Mouse (Mus musculus) left cerebral cortex, postnatal 14 days (tissue): ENCODE measurements around the gene Tnnt1. TPM values are rescaled to one million over a fixed set of nuclear protein-coding genes. Genes with fewer than 3 reads are reported as not detected.
"Not testable (repeated sequence)": the region's sequence is repeated elsewhere in the genome, so short reads cannot be mapped to it uniquely, and the experiment has no call there.

Source experiments
- DNase-seq, 2 experiments: peaks; one replicate each; pipeline ENCODE4 v3.0.0; 2021 to 2022; ENCODE audit warnings: low spot score in 2 of 2, mixed read lengths in 1 of 2
- intact Hi-C: fragments of 180-260 bp; cut with DNase I; formaldehyde crosslinking; loops from one replicate; pipeline ENCODE4 v1.15.1; 2025
- long read RNA-seq, 2 experiments: library from polyadenylated mRNA; stranded (forward); transcript quantifications; one replicate each; pipeline ENCODE4 v2.0.0; 2021
- total RNA-seq, 2 experiments: library from RNA; stranded (reverse); gene quantifications; 2 replicates each; pipeline ENCODE4 v1.2.3; 2021

The Tnnt1 gene
- 1 to 10 TPM; 2.7 to 4.3 TPM for total RNA-seq
- long read RNA-seq, experiment 1, partial matches to known transcripts, result 2 of 2 reads
- long read RNA-seq, experiment 1, other reads (novel, unspliced or antisense), result 0 of 2 reads
- long read RNA-seq, experiment 2, partial matches to known transcripts, result 3 of 3 reads
- long read RNA-seq, experiment 2, other reads (novel, unspliced or antisense), result 0 of 3 reads

DNA sequence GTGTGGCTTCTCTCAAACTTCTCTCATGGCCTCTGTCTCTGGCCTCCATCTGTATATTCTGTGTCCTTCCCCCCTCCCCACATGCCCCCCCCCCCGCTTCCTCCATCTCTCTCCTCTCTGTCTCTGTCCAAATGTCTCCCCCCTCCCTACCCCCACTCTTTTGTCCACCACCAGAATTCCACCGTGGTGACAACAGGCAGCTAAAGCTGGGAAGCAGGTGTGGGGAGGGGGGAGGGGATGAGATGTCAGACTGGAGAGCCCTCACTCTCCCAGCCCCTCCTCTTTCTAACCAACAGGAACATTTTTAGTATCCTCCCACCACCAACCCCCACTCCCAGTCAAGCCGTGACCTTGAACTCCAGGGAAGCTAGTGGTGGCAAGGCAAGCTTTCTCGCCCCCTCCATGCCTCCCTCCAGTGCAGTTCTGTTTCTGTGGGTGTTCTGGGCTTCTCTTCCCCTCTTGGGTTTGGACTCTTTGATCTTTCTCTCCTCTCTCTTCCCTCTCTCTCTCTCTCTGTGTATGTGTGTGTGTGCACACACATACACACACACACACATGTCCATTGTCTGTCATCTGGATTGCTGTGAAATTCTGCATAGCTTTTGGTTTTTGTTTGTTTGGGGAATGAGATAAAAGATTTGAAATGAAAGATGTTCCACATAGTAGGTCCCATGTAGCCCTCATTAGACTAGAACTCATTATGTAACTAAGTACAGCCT lies at the start of gene Tnnt1:
Tnnt1 (minus strand) TSS at position 51 of the 719 bp plus-strand sequence.
- intact Hi-C loops, result no loop called here
- no peak for DNase-seq

DNA sequence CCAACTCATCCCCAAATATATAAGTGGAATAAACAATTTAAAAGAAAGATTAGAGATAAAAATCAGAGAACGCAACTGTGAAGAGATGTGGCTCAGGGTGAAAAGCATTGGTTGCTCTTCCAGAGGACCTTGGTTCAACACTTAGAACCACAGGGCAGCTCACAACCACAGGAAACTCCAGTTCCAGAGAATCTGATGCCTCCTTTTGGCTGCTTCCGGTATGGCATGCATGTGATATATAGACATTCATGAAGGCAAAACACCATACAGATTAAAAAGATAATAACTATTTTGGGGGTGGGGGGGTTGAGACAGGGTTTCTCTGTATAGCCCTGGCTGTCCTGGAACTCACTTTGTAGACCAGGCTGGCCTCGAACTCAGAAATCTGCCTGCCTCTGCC lies 46.5 kb upstream of the Tnnt1 start:
- no peak for DNase-seq
- intact Hi-C loops, result loop anchor here (5.0 kb wide), 1 partner anchor 60 kb away; no protein-coding TSS in a partner anchor

DNA sequence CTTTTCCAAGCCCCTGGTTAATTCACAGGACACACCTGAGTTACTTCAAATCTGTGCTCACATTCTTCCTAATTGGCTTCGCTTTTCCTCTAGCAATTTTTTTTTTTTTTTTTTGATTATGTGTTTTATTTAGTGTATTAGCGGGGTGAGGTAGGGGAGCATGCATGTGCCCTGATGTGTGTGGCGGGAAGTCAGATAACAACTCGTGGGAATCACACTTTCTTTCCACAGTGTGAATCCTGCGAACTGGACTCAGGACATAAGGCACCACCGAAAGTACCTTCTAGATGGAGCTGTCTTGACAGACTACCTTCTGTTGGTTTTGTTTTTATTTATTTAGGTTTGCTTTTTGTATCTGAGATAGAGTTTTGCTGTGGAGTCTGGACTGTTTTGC lies 41.0 kb upstream of the Tnnt1 start:
- intact Hi-C loops, result loop anchor here (5.0 kb wide), 2 partner anchors 85 to 250 kb away; no protein-coding TSS in a partner anchor

DNA sequence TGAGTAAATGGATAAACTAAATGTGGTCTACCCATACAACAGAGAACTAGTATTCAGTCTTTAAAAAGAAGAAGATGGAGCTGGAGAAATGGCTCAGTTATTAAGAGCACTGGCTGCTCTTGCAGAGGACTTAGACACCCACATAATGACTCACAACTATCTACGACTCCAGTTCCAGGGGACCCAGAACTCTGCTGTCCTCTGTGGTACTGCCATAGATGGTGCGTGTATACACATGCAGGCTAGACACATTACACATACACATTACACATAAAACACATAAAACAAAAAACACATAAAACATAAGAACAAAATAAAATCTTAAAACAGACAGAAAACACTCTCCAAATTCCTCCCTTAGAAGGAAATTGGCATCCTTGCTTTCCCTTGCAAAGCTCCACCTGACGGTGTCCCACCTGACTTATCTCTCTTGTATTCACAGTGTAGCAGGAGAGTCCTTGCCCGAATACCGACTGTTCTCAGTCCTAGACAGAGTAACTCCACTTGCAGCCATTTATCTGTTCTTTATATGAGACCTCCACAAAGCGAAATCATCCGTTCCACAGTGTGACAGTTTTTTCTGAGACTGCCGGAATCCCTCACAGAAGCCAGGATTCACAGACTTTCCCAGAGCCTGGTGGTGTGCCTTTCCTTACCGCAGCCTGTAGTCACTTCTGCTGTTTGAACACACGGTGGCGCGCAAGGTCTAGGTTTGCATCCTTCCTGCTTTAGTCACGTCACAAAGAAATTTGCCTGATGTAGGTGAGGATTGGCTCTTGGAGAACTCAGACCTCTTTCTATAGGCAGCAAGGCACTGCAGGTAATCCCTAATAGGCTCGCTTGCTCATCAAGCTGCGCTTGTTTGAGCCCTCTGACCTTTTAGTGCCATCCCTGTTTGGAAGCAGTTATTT lies 40.3 kb upstream of the Tnnt1 start:
- intact Hi-C loops, result loop anchor here (5.0 kb wide), 2 partner anchors 86 to 251 kb away; no protein-coding TSS in a partner anchor
- DNase-seq, result peak; percentile 85 to 91

More for the DNA sequence above, 41.0 kb upstream of the Tnnt1 start:
- DNase-seq, result no peak

DNA sequence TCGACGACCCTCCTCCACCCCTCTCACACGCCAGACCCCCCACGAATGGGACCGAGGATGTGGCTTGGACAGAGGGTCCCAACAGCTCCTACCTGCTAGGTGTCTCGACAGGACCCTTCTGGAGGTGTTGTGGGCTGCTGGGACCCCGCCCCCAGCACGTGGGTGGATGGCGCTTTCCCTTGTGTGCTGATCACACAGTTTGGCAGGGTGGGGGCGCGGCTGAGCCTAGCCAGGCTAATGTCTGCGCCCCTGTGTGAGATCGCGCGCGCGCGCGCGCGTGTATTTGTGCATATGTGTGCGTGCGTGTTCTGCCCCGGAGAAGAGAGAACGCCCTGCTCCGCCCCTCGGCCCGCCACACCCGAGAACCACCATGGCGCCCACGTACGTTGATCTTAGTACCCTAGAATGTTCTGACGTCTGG lies 31.0 kb upstream of the Tnnt1 start, which contains the start of gene Syt5:
Syt5 (minus strand) TSS at position 321 of the 421 bp plus-strand sequence.
- intact Hi-C loops, result no loop called here
- peak; percentile 77 to 87 for DNase-seq

DNA sequence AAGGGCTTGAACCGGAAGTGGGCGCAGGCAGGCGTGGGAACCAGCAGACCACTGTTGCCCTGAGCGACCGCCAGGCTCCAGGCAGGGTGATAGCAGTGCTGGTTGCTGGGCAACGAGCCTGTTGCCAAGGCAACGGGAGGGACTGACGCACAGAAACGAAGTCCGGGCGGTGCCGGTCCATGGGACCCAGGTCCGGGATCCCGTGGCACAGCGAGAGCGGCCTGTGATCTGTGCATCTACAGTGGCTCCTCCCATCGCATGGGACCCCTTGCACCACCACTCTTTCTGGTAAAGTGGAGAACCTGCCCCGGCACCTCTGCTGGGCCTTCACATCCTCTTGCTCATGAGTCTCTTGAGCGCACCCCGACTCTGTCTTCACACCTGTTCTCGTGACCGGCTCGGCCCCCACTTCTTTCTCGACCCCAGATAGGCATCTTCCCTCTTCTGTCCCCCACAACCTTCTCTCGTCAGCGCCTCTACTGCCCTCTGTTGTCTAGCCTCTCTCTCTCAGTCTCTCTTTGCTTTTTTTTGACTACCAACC lies 30.5 kb upstream of the Tnnt1 start:
- peak; percentile 97 to 99 for DNase-seq
- intact Hi-C loops, result no loop called here

DNA sequence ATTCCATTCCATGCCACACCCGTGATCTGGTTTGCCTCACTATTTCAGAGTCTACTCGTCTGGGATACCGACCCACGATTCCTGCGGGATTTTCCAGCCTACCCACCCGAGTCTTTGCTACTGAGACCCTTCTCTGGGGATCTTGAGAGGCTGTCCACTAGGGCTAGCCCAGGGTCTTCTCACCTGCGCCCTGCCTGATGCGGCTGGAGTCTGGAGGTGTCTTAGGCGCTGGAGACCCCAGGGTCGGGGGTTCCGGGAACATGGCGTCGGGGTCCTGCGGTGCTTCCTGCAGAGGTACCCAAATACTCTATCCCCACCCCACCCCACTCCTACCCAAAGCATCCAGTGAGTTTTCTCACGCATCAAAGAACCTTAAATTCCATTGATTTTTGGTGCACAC lies 29.9 kb upstream of the Tnnt1 start:
- no peak for DNase-seq
- intact Hi-C loops, result no loop called here

DNA sequence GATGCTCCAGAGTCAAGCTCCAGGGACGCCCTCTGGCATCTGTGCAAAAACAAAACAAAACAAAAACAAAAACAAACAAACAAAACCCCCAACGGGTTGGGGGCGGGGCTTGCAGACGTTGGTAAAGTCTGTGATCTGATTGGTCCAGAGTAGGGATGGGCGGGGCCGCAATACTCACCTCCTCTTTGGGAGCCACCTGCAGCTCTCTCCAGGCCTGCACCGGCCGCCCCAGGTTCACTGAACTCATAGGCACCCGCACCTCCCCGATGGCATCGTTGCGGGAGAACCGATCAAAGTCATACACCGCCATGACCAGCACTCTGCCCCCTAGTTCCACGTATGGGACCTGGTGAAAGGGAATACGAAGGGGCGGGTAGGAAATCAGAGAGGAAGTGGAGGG lies 25.8 kb upstream of the Tnnt1 start:
- intact Hi-C loops, result no loop called here

DNA sequence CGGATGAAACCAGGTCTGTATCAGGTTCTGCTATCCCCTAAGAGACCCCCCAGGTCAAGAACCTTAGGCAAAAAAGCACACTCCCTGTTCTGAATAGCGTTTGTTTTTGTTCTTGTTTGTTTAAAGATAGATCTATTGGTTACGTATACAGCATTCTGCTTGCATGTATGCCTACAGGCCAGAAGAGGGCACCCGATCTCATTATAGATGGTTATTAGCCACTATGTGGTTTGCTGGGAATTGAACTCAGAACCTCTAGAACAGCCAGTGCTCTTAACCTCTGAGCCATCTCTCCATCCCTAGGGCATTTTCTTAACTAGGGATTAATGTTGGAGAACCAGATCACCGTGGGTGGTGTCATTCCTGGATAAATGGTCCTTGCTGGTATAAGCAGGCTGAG lies 25.2 kb upstream of the Tnnt1 start:
- no peak for DNase-seq
- intact Hi-C loops, result no loop called here

More for the DNA sequence above, 25.8 kb upstream of the Tnnt1 start:
- DNase-seq, result no peak

DNA sequence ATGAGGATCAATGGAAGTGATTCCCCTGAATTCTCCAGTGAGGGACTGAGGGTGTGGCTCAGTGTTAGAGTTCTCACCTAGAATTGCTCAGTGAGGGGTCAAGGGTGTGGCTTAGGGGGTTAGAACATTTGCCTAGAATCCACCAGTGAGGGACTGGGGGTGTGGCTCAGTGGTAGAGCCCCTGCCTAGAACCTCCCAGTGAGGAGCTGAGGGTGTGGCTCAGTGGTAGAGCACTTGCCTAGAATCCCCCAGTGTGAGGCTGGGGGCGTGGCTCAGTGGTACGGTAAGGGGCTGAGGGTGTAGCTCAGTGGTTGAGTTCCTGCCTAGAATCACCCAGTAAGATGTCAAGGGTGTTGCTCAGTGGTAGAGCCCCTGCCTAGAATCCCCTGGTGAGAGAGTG lies 22.8 kb upstream of the Tnnt1 start:
- DNase-seq, result no peak
- intact Hi-C loops, result no loop called here

DNA sequence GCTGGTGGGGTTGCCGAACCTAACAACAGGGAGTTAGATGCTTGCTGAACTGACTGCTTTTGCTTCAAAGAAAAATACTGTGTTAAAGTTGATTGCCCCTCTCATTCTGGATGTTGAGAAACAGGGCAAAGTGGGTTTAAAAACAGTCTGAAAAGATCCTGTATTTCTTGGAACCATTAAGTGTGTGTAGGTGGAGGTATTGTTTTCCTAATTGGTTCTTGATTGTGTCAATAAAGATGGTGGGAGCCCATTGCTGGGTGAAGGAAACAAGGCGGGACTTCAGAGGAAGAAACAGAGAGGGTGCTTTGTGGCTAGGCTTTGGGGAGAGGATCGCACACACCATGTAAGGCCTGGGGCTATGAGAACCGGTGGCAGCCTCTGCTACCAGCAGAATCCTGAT lies 21.0 kb upstream of the Tnnt1 start:
- no peak for DNase-seq
- intact Hi-C loops, result no loop called here

DNA sequence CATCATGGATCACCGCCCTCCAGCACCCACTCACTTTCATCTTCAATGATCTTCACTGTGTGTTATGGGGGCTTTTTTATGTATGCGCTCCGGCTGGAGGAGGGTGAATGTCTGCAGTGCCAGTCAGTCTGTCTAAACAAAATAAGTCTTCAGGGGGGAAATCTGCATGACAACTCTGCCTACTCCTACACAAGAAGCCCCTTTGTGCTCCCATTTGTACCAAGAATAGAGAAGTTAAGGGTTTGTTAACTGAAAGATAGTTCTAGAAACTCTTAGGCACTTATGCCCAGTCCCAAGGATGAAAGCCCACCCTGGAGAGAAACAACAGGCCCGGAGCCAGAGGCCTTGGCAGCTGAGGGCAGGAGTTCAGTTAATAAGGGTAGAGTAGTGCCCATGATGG lies 20.2 kb upstream of the Tnnt1 start:
- DNase-seq, result no peak
- intact Hi-C loops, result no loop called here

DNA sequence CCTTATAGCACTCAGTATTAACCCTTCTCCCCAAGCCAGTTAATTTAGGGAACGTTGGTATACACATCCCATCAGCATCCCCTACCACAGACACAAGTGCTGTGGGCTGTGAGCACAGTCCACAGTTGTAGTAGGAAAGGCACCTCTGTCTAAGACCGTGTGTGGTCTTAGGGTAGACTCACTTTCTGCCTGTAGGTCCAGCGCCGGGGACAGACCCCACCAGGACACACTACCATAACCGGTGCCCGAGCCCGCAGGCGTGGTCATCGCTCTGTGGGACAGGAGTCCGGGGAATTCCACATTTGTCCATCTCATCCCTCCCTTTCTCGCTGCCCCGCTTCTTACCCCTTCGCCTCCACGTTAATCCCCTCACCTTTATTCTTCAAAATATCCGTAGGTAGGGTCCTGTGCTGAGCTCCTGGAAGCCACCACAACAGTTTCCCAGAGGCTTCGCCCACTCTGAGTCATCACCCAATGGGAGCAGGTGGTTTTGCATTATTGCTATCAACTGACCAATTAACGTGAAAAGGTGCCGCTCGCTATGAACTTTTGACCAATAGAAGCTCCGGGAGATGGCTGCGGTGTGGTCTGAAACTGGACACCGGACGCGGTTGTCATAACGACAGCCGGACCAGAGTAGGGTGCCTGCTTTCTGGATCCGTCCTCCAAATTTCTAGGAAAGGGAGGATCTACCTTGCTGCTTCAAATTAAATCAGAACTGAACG lies 16.0 kb upstream of the Tnnt1 start, which contains the start of gene Dnaaf3:
Dnaaf3 (minus strand) TSS at position 449 of the 725 bp plus-strand sequence.
- intact Hi-C loops, result no loop called here
- no peak for DNase-seq

DNA sequence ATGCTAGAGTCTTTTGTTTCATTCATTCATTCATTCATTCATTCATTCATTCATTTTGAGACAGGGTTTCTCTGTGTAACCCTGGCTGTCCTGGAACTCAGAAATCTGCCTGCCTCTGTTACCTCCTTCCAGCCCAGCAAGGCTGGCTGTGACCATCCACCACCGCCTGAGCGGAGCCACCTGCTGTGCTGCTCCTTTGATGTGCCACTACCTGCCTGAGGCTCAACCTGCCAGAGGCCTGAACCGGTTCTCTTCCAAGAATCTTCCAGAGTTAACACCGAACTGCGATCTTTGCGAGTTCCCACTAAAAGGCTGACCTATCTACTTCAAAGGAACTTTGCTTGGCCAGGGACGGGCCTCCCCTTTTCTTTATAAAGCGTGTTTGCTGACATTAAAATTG lies 14.0 kb upstream of the Tnnt1 start:
- DNase-seq, intact Hi-C loops: not testable (repeated sequence)

DNA sequence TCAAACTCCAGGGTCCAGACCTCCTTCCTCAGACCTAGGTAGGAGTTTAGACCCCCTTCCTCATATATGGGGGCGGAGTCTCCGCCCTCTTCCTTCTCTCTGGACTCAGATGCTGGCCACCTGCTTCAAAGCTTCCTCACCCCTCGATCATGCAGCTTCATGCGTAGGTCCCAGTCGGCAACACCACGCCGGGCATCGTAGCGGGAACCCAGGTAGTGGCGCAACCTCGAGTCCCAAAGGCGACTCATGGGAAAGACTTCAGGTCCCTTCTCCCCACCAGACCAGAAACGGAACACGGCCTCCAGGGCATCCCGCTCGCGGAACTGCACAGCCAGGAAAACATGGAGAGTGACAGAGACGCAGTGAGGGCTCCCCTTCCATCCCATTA lies 11.1 kb upstream of the Tnnt1 start:
- DNase-seq, result no peak
- intact Hi-C loops, result no loop called here

DNA sequence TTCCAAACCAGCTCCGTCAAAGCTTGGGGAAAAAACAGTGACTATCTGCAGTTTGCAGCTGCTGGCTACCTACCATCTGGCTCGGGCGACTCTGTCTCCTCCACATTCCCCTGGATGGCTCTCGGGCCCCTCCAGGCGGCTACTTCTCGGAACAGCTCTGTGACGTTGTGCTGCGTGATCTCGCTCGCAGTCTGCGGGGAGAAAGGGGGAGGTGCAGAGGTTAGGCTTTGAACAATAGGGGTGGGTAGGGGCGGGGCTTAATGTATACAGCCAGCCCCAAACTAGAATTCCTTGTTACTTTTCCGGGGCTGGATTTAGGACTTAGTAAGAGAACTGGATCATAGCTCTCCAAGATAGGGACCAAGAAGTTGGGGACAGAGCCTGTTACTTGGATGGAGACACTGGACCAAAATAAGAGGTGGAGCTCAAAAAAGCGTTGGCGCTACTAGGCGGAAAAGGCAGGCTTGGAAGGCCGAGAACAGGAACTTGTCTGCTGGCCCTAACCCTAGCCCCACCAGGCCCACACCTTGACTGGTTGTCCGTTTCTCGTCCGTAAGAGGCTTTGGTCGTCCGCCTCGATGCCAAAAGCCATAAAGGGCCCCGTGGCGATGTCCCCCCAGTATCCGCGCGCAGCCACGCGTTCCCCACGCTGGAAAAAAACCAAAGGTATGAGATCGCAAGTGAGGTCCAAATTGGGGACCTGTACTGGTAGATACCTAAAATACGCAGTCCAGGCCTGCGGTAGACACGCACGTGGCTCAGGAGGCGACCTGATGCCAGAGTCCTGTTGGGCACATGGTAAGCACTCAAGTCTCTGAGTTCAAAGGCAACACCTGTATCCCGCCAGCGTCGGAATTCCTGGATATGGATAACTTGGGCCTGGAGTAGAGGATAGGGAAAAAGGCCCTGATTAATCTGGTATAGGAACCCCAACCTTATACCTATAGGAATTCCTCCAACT lies 10.4 kb upstream of the Tnnt1 start:
- intact Hi-C loops, result no loop called here

DNA sequence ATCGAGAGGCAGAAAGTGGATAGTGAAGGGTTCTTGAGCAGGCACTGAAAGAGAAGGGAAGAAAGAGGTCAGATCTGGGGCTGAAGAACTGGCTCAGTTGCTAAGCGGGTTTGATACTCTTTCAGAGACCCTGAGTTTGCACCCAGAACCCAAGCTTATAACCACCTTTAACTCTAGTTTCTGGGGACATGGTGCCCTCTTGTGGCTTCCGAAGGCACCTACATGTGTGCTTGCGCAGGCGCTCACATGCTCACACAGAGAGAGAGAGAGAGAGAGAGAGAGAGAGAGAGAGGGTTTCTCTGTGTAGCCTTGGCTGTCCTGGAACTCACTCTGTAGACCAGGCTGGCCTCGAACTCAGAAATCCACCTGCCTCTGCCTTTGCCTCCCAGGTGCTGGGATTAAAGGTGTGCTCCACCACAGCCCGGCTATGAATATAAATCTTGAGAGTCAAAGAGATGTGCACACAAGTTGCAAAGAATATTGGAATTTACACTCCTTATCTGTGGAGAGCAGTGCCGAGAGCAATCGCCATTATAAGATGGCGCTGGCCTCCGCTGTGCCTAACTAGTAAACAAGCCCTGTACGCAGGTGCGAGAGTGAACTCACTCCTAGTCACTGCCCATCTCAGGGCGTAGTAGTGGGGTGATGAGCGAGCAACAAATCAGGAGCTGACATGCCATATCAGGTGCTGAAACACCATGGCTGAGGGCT lies 8.2 kb upstream of the Tnnt1 start, which contains the start of gene Tnni3:
Tnni3 (minus strand) TSS at position 18 of the 711 bp plus-strand sequence.
- DNase-seq, result peak; percentile 49 to 54
- intact Hi-C loops, result not testable (repeated sequence)

More for the DNA sequence above, 10.4 kb upstream of the Tnnt1 start:
- peak; percentile 73 to 88 for DNase-seq
